Mouse (Mus musculus): ENCODE data around the gene Olfr688. TPM values are rescaled to one million over a fixed set of nuclear protein-coding genes. Genes with fewer than 3 reads are reported as not detected.

The Olfr688 gene
- total RNA-seq, 1 experiment: not detected

DNA sequence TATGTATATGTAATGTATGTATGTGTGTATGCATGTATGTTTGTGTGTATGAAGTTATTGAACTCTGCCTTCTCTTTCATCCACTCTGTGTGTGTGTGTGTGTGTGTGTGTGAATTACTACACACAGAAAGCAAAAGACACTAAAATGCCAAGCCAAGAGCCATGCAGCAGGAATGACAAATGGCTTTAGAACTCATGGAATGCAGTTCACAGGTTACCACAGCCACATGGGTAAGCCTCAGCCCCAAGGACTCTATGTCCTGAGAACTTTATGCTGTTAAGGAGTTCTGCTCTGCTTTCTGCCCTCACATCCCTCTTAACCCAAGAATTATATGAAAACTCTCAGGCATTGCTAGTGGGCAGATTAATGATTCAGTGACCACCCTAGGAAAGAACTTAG is 2.2 kb downstream of the Olfr688 start:
- no peak overlapping the region for H3K9ac ChIP-seq (ENCODE audit: insufficient read depth, low read depth, low read length, poor library complexity, severe bottlenecking)
- H3K27ac ChIP-seq (ENCODE audit: insufficient read depth, low read depth, low read length, poor library complexity, severe bottlenecking): no peak overlapping the region
- H3K4me3 ChIP-seq (ENCODE audit: insufficient read depth in 1 of 2, low read depth in 1 of 2, low read length in 2 of 2, poor library complexity in 1 of 2, severe bottlenecking in 1 of 2): no peak overlapping the region
- in situ Hi-C loops (cut with MboI; ENCODE audit: low sequenced_read_pairs in 2 of 2, unreplicated experiment in 2 of 2): no loop called here
- H3K4me1 ChIP-seq (ENCODE audit: control insufficient read depth in 2 of 2, insufficient read depth in 2 of 2, low read length in 2 of 2, poor library complexity in 1 of 2): no peaks in the 10 kb centered on the region
- H3K36me3 ChIP-seq (ENCODE audit: control insufficient read depth, insufficient read depth, low read length, poor library complexity, severe bottlenecking): no peaks in the 10 kb centered on the region
- no peak for DNase-seq (ENCODE audit: low read depth, low spot score)
- no peaks in the 10 kb centered on the region for H3K9me3 ChIP-seq (ENCODE audit: control insufficient read depth, insufficient read depth, low read depth, low read length)
- TF ChIP-seq HCFC1 (IDR thresholded peaks at IDR 0.05; ENCODE audit: borderline replicate concordance, insufficient read depth, low read length) (no peak), ZNF384 (IDR thresholded peaks at IDR 0.05; ENCODE audit: low read depth, low read length) (no peak), MAFK (IDR thresholded peaks at IDR 0.05; ENCODE audit: insufficient read depth, low read depth, low read length) (no peak), CHD2 (IDR thresholded peaks at IDR 0.05; ENCODE audit: low read depth, low read length) (no peak), ZC3H11A (IDR thresholded peaks at IDR 0.05; ENCODE audit: borderline replicate concordance, low read depth, low read length) (no peak)

GRCm38 (mm10) chr7:105310865-105311264 is 23.0 kb downstream of the Olfr688 start, which contains the start of gene Olfr689:
TSS of gene Olfr689 (plus strand) at chr7:105311165.
- DNase-seq (ENCODE audit: low read depth, low spot score): no peak
- Histone ChIP-seq H3K9ac (ENCODE audit: insufficient read depth, low read depth, low read length, poor library complexity, severe bottlenecking) (no peak within 1 kb of the TSS), H3K27ac (ENCODE audit: insufficient read depth, low read depth, low read length, poor library complexity, severe bottlenecking) (no peak within 1 kb of the TSS), H3K36me3 (ENCODE audit: control insufficient read depth, insufficient read depth, low read length, poor library complexity, severe bottlenecking) (no peaks in the 10 kb centered on the region), H3K4me1 (ENCODE audit: control insufficient read depth in 2 of 2, insufficient read depth in 2 of 2, low read length in 2 of 2, poor library complexity in 1 of 2) (no peaks in the 10 kb centered on the region), H3K4me3 (ENCODE audit: insufficient read depth in 1 of 2, low read depth in 1 of 2, low read length in 2 of 2, poor library complexity in 1 of 2, severe bottlenecking in 1 of 2) (no peak within 1 kb of the TSS), H3K9me3 (ENCODE audit: control insufficient read depth, insufficient read depth, low read depth, low read length) (no peaks in the 10 kb centered on the region)
- no peak for TF ChIP-seq ZNF384 (IDR thresholded peaks at IDR 0.05; ENCODE audit: low read depth, low read length)
- no peak for TF ChIP-seq CHD2 (IDR thresholded peaks at IDR 0.05; ENCODE audit: low read depth, low read length)
- no peak for TF ChIP-seq HCFC1 (IDR thresholded peaks at IDR 0.05; ENCODE audit: borderline replicate concordance, insufficient read depth, low read length)
- TF ChIP-seq MAFK (IDR thresholded peaks at IDR 0.05; ENCODE audit: insufficient read depth, low read depth, low read length): no peak
- no peak for TF ChIP-seq ZC3H11A (IDR thresholded peaks at IDR 0.05; ENCODE audit: borderline replicate concordance, low read depth, low read length)
- in situ Hi-C loops (cut with MboI; ENCODE audit: low sequenced_read_pairs in 2 of 2, unreplicated experiment in 2 of 2): loop anchor here (25.0 kb wide), 1 partner anchor 99 kb away; the partner anchor contains the start of gene Olfr686 (in 2 of the 2)

DNA sequence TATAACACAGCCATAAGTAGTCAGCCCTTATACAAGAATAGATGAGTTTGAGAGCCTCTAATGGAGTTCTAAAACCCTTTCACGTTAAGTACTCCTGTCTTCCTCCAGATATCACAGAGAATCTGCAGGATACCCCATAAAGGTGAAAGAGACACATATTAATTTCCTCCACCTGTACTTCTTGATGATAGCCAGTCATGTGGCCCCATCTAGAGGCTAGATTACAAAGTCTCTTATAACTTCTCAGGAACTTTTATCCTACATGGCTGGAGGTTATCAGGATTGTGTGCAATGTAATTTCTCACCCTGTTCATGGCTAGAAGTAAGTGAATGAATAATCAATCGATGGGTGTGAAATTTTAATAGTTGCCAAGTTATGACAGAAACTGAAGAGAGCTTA is 37.4 kb downstream of the Olfr688 start:
- Histone ChIP-seq H3K27ac (ENCODE audit: insufficient read depth, low read depth, low read length, poor library complexity, severe bottlenecking) (no peak overlapping the region), H3K4me1 (ENCODE audit: control insufficient read depth in 2 of 2, insufficient read depth in 2 of 2, low read length in 2 of 2, poor library complexity in 1 of 2) (no peaks in the 10 kb centered on the region), H3K4me3 (ENCODE audit: insufficient read depth in 1 of 2, low read depth in 1 of 2, low read length in 2 of 2, poor library complexity in 1 of 2, severe bottlenecking in 1 of 2) (no peak overlapping the region), H3K36me3 (ENCODE audit: control insufficient read depth, insufficient read depth, low read length, poor library complexity, severe bottlenecking) (no peaks in the 10 kb centered on the region), H3K9ac (ENCODE audit: insufficient read depth, low read depth, low read length, poor library complexity, severe bottlenecking) (no peak overlapping the region), H3K9me3 (ENCODE audit: control insufficient read depth, insufficient read depth, low read depth, low read length) (no peaks in the 10 kb centered on the region)
- DNase-seq (ENCODE audit: low read depth, low spot score): no peak
- TF ChIP-seq ZC3H11A (IDR thresholded peaks at IDR 0.05; ENCODE audit: borderline replicate concordance, low read depth, low read length) (no peak), ZNF384 (IDR thresholded peaks at IDR 0.05; ENCODE audit: low read depth, low read length) (no peak), CHD2 (IDR thresholded peaks at IDR 0.05; ENCODE audit: low read depth, low read length) (no peak), MAFK (IDR thresholded peaks at IDR 0.05; ENCODE audit: insufficient read depth, low read depth, low read length) (no peak), HCFC1 (IDR thresholded peaks at IDR 0.05; ENCODE audit: borderline replicate concordance, insufficient read depth, low read length) (no peak)
- in situ Hi-C loops (cut with MboI; ENCODE audit: low sequenced_read_pairs in 2 of 2, unreplicated experiment in 2 of 2): no loop called here

DNA sequence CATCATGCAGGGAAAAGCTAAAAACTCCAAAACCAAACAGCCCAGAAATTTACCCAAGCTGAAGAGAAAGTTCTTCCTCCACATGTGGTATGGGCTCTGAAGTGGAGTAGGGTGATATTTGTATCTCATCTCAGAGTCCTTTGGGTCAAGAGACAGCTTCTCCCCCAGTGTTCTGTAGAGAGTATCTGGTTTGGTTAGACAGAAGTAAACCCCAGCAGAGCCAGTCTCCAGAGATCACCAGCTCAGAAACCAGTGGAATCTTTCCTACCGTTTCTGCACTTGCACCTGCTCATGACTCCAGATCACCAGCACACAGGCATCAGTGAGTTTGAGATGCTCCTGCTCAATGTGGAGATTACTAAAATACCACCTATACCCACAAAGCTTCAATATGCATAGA is 46.1 kb downstream of the Olfr688 start, which contains the start of gene Olfr690:
TSS of gene Olfr690 (minus strand) at position 101 of the 400 bp plus-strand sequence.
- Histone ChIP-seq H3K9ac (ENCODE audit: insufficient read depth, low read depth, low read length, poor library complexity, severe bottlenecking) (no peak within 1 kb of the TSS), H3K27ac (ENCODE audit: insufficient read depth, low read depth, low read length, poor library complexity, severe bottlenecking) (no peak within 1 kb of the TSS), H3K4me1 (ENCODE audit: control insufficient read depth in 2 of 2, insufficient read depth in 2 of 2, low read length in 2 of 2, poor library complexity in 1 of 2) (no peaks in the 10 kb centered on the region), H3K36me3 (ENCODE audit: control insufficient read depth, insufficient read depth, low read length, poor library complexity, severe bottlenecking) (no peaks in the 10 kb centered on the region), H3K4me3 (ENCODE audit: insufficient read depth in 1 of 2, low read depth in 1 of 2, low read length in 2 of 2, poor library complexity in 1 of 2, severe bottlenecking in 1 of 2) (no peak within 1 kb of the TSS), H3K9me3 (ENCODE audit: control insufficient read depth, insufficient read depth, low read depth, low read length) (no peaks in the 10 kb centered on the region)
- no peak for TF ChIP-seq CHD2 (IDR thresholded peaks at IDR 0.05; ENCODE audit: low read depth, low read length)
- no peak for TF ChIP-seq ZC3H11A (IDR thresholded peaks at IDR 0.05; ENCODE audit: borderline replicate concordance, low read depth, low read length)
- in situ Hi-C loops (cut with MboI; ENCODE audit: low sequenced_read_pairs in 2 of 2, unreplicated experiment in 2 of 2): no loop called here
- DNase-seq (ENCODE audit: low read depth, low spot score): no peak

Other genes with a start within 250 kb of the Olfr688 start
- not detected in 2 replicates for gene Olfr677, start 236.7 kb upstream of the Olfr688 start, total RNA-seq (2012; rRNA removed)
- not detected in 2 replicates for gene Olfr678, start 223.6 kb upstream of the Olfr688 start, total RNA-seq (2012; rRNA removed)
- not detected in 2 replicates for gene Olfr679, start 206.9 kb upstream of the Olfr688 start, total RNA-seq (2012; rRNA removed)
- not detected in 2 replicates for gene Olfr680-ps1, start 195.3 kb upstream of the Olfr688 start, total RNA-seq (2012; rRNA removed)
- not detected in 2 replicates for gene Olfr681, start 171.3 kb upstream of the Olfr688 start, total RNA-seq (2012; rRNA removed)
- not detected in 2 replicates for gene Olfr683, start 141.1 kb upstream of the Olfr688 start, total RNA-seq (2012; rRNA removed)
- not detected in 2 replicates for gene Olfr684, start 124.4 kb upstream of the Olfr688 start, total RNA-seq (2012; rRNA removed)
- not detected in 2 replicates for gene Olfr685, start 102.1 kb upstream of the Olfr688 start, total RNA-seq (2012; rRNA removed)
- gene Olfr686, start 80.6 kb upstream of the Olfr688 start, total RNA-seq (2012; rRNA removed): not detected in 2 replicates
- not detected in 2 replicates for gene Olfr689, start 23.1 kb downstream of the Olfr688 start, total RNA-seq (2012; rRNA removed)
- gene Olfr690, start 46.0 kb downstream of the Olfr688 start, total RNA-seq (2012; rRNA removed): not detected in 2 replicates
- gene Olfr691, start 54.2 kb downstream of the Olfr688 start, total RNA-seq (2012; rRNA removed): not detected in 2 replicates
- gene Olfr692, start 80.1 kb downstream of the Olfr688 start, total RNA-seq (2012; rRNA removed): 0.26 TPM in 1 of 2 replicates, not detected in the other
- gene Gm5901, start 86.9 kb downstream of the Olfr688 start, total RNA-seq (2012; rRNA removed): 0.89 and 2.4 TPM in 2 replicates
- gene Fam160a2, start 112.0 kb downstream of the Olfr688 start, total RNA-seq (2012; rRNA removed): 29.9 and 37.6 TPM in 2 replicates
- gene Cnga4, start 116.5 kb downstream of the Olfr688 start, total RNA-seq (2012; rRNA removed): 0.13 and 0.37 TPM in 2 replicates
- 0.27 and 0.58 TPM in 2 replicates for gene Cckbr, start 137.6 kb downstream of the Olfr688 start, total RNA-seq (2012; rRNA removed)
- 2.0 and 5.3 TPM in 2 replicates for gene Cavin3, start 194.2 kb downstream of the Olfr688 start, total RNA-seq (2012; rRNA removed)